Mouse (Mus musculus): ENCODE measurements around the gene Cnih4. TPM values are rescaled to one million over a fixed set of nuclear protein-coding genes. Genes with fewer than 3 reads are reported as not detected.
A peak's percentile ranks its signal among the peaks of the same experiment; 100 is the strongest.

Gene Cnih4
- polyA plus RNA-seq, 1 experiment from 2014 or later, result 94.2 TPM

- 0 out of 2 replicates have a peak overlapping the region, but pooled peaks have one; percentile 4 for H3K4me2 ChIP-seq (ENCODE audit: low read depth)
- no peaks in the 10 kb centered on the region for H3K36me3 ChIP-seq (ENCODE audit: control insufficient read depth, insufficient read depth, low read length)
- H3K9me3 ChIP-seq (ENCODE audit: control insufficient read depth, low read length), result no peaks in the 10 kb centered on the region
- no peak overlapping the region for H3K27ac ChIP-seq (ENCODE audit: low read depth, low read length)
- peaks cover 10% of the 10 kb centered on the region for H3K4me1 ChIP-seq (ENCODE audit: control insufficient read depth, insufficient read depth, low read length)
- DNase-seq (ENCODE audit: low spot score) (no peak), ATAC-seq (ENCODE audit: insufficient read depth, low FRiP score, low TSS enrichment) (no peak)
- WGBS, result 93% methylated on average over 2 of the region's 2 CpGs
- H3K27me3 ChIP-seq (ENCODE audit: control insufficient read depth, insufficient read depth, low read length), result no peaks in the 10 kb centered on the region
- H3K4me3 ChIP-seq (ENCODE audit: low read depth, low read length), result no peak overlapping the region
- H3K9ac ChIP-seq (ENCODE audit: low read length), result no peak overlapping the region
These were observed 1.7 kb downstream of the Cnih4 start for GRCm38 (mm10) chr1:181146187-181146586.

GRCm38 (mm10) chr1:181148540-181148939 is 4.0 kb downstream of the Cnih4 start:
- no peaks in the 10 kb centered on the region for H3K27me3 ChIP-seq (ENCODE audit: control insufficient read depth, insufficient read depth, low read length)
- no peak overlapping the region for H3K4me2 ChIP-seq (ENCODE audit: low read depth)
- H3K4me1 ChIP-seq (ENCODE audit: control insufficient read depth, insufficient read depth, low read length), result peaks cover 11% of the 10 kb centered on the region; the same call in 1 of the 2 replicates
- DNase-seq (ENCODE audit: low spot score) (no peak), ATAC-seq (ENCODE audit: insufficient read depth, low FRiP score, low TSS enrichment) (no peak)
- no peaks in the 10 kb centered on the region for H3K9me3 ChIP-seq (ENCODE audit: control insufficient read depth, low read length)
- no peak overlapping the region for H3K4me3 ChIP-seq (ENCODE audit: low read depth, low read length)
- no peak overlapping the region for H3K27ac ChIP-seq (ENCODE audit: low read depth, low read length)
- 79% methylated on average over 5 of the region's 5 CpGs for WGBS
- H3K9ac ChIP-seq (ENCODE audit: low read length), result no peak overlapping the region
- no peaks in the 10 kb centered on the region for H3K36me3 ChIP-seq (ENCODE audit: control insufficient read depth, insufficient read depth, low read length)

GRCm38 (mm10) chr1:181149373-181150017 is 5.0 kb downstream of the Cnih4 start:
- H3K9me3 ChIP-seq (ENCODE audit: control insufficient read depth, low read length), result no peaks in the 10 kb centered on the region
- H3K27me3 ChIP-seq (ENCODE audit: control insufficient read depth, insufficient read depth, low read length), result no peaks in the 10 kb centered on the region
- no peak overlapping the region for H3K9ac ChIP-seq (ENCODE audit: low read length)
- no peak overlapping the region for H3K4me2 ChIP-seq (ENCODE audit: low read depth)
- H3K4me3 ChIP-seq (ENCODE audit: low read depth, low read length), result no peak overlapping the region
- peaks cover 11% of the 10 kb centered on the region; the same call in 1 of the 2 replicates for H3K4me1 ChIP-seq (ENCODE audit: control insufficient read depth, insufficient read depth, low read length)
- WGBS, result 74% methylated on average over 3 of the region's 3 CpGs
- no peaks in the 10 kb centered on the region for H3K36me3 ChIP-seq (ENCODE audit: control insufficient read depth, insufficient read depth, low read length)
- H3K27ac ChIP-seq (ENCODE audit: low read depth, low read length), result no peak overlapping the region
- no peak for DNase-seq (ENCODE audit: low spot score)
- no peak for ATAC-seq (ENCODE audit: insufficient read depth, low FRiP score, low TSS enrichment)

GRCm38 (mm10) chr1:181150431-181150826 is 5.9 kb downstream of the Cnih4 start:
- 72% methylated on average over 3 of the region's 3 CpGs for WGBS
- no peak overlapping the region for H3K9ac ChIP-seq (ENCODE audit: low read length)

GRCm38 (mm10) chr1:181150827-181151534 is 6.5 kb downstream of the Cnih4 start:
- peak; percentile 87 for ATAC-seq (ENCODE audit: insufficient read depth, low FRiP score, low TSS enrichment)
- H3K9me3 ChIP-seq (ENCODE audit: control insufficient read depth, low read length), result no peaks in the 10 kb centered on the region
- H3K4me3 ChIP-seq (ENCODE audit: low read depth, low read length), result peak overlapping the region; percentile 72
- H3K4me2 ChIP-seq (ENCODE audit: low read depth), result peak overlapping the region; percentile 66
- no peaks in the 10 kb centered on the region for H3K27me3 ChIP-seq (ENCODE audit: control insufficient read depth, insufficient read depth, low read length)
- peak; percentile 92 for DNase-seq (ENCODE audit: low spot score)
- no peaks in the 10 kb centered on the region for H3K36me3 ChIP-seq (ENCODE audit: control insufficient read depth, insufficient read depth, low read length)
- peak overlapping the region; percentile 90 for H3K9ac ChIP-seq (ENCODE audit: low read length)
- peaks cover 6% of the 10 kb centered on the region; the same call in 1 of the 2 replicates for H3K4me1 ChIP-seq (ENCODE audit: control insufficient read depth, insufficient read depth, low read length)
- H3K27ac ChIP-seq (ENCODE audit: low read depth, low read length), result peak overlapping the region; percentile 88
- WGBS, result under 1% methylated on average over 59 of the region's 59 CpGs

More at GRCm38 (mm10) chr1:181150431-181150826, 5.9 kb downstream of the Cnih4 start:
- Histone ChIP-seq H3K4me1 (ENCODE audit: control insufficient read depth, insufficient read depth, low read length) (peaks cover 8% of the 10 kb centered on the region; the same call in 1 of the 2 replicates), H3K27ac (ENCODE audit: low read depth, low read length) (no peak overlapping the region), H3K27me3 (ENCODE audit: control insufficient read depth, insufficient read depth, low read length) (no peaks in the 10 kb centered on the region), H3K36me3 (ENCODE audit: control insufficient read depth, insufficient read depth, low read length) (no peaks in the 10 kb centered on the region), H3K4me3 (ENCODE audit: low read depth, low read length) (no peak overlapping the region), H3K9me3 (ENCODE audit: control insufficient read depth, low read length) (no peaks in the 10 kb centered on the region), H3K4me2 (ENCODE audit: low read depth) (no peak overlapping the region)
- ATAC-seq (ENCODE audit: insufficient read depth, low FRiP score, low TSS enrichment) (0 out of 2 replicates have a peak, but pooled peaks have one; percentile 8), DNase-seq (ENCODE audit: low spot score) (no peak)

GRCm38 (mm10) chr1:181151541-181151940 is 7.0 kb downstream of the Cnih4 start:
- DNase-seq (ENCODE audit: low spot score) (no peak), ATAC-seq (ENCODE audit: insufficient read depth, low FRiP score, low TSS enrichment) (0 out of 2 replicates have a peak, but pooled peaks have one; percentile 40)
- peak overlapping the region; percentile 66 for H3K4me2 ChIP-seq (ENCODE audit: low read depth)

GRCm38 (mm10) chr1:181167816-181168215 is 23.3 kb downstream of the Cnih4 start:
- Histone ChIP-seq H3K4me1 (ENCODE audit: control insufficient read depth, insufficient read depth, low read length) (no peaks in the 10 kb centered on the region), H3K27ac (ENCODE audit: low read depth, low read length) (no peak overlapping the region), H3K9me3 (ENCODE audit: control insufficient read depth, low read length) (no peaks in the 10 kb centered on the region), H3K4me3 (ENCODE audit: low read depth, low read length) (no peak overlapping the region), H3K9ac (ENCODE audit: low read length) (no peak overlapping the region), H3K4me2 (ENCODE audit: low read depth) (no peak overlapping the region), H3K36me3 (ENCODE audit: control insufficient read depth, insufficient read depth, low read length) (peaks cover 18% of the 10 kb centered on the region), H3K27me3 (ENCODE audit: control insufficient read depth, insufficient read depth, low read length) (no peaks in the 10 kb centered on the region)
- WGBS, result 81% methylated on average over 2 of the region's 2 CpGs
- no peak for DNase-seq (ENCODE audit: low spot score)
- ATAC-seq (ENCODE audit: insufficient read depth, low FRiP score, low TSS enrichment), result no peak

More at GRCm38 (mm10) chr1:181151541-181151940, 7.0 kb downstream of the Cnih4 start:
- no peak overlapping the region for H3K27ac ChIP-seq (ENCODE audit: low read depth, low read length)
- H3K9me3 ChIP-seq (ENCODE audit: control insufficient read depth, low read length), result no peaks in the 10 kb centered on the region
- no peaks in the 10 kb centered on the region for H3K27me3 ChIP-seq (ENCODE audit: control insufficient read depth, insufficient read depth, low read length)
- WGBS, result 44% methylated on average over 5 of the region's 5 CpGs
- H3K36me3 ChIP-seq (ENCODE audit: control insufficient read depth, insufficient read depth, low read length), result no peaks in the 10 kb centered on the region
- peak overlapping the region; percentile 90 for H3K9ac ChIP-seq (ENCODE audit: low read length)
- H3K4me1 ChIP-seq (ENCODE audit: control insufficient read depth, insufficient read depth, low read length), result peaks cover 6% of the 10 kb centered on the region; the same call in 1 of the 2 replicates
- H3K4me3 ChIP-seq (ENCODE audit: low read depth, low read length), result peak overlapping the region; percentile 72

- Histone ChIP-seq H3K9me3 (ENCODE audit: control insufficient read depth, low read length) (no peaks in the 10 kb centered on the region), H3K36me3 (ENCODE audit: control insufficient read depth, insufficient read depth, low read length) (peaks cover 16% of the 10 kb centered on the region), H3K4me2 (ENCODE audit: low read depth) (no peak overlapping the region), H3K4me1 (ENCODE audit: control insufficient read depth, insufficient read depth, low read length) (no peaks in the 10 kb centered on the region), H3K27me3 (ENCODE audit: control insufficient read depth, insufficient read depth, low read length) (no peaks in the 10 kb centered on the region), H3K4me3 (ENCODE audit: low read depth, low read length) (no peak overlapping the region), H3K9ac (ENCODE audit: low read length) (no peak overlapping the region), H3K27ac (ENCODE audit: low read depth, low read length) (no peak overlapping the region)
- WGBS, result 88% methylated on average over 3 of the region's 3 CpGs
- ATAC-seq (ENCODE audit: insufficient read depth, low FRiP score, low TSS enrichment) (no peak), DNase-seq (ENCODE audit: low spot score) (no peak)
These were observed 23.9 kb downstream of the Cnih4 start for GRCm38 (mm10) chr1:181168377-181168776.

Measured in neural tube, embryonic 11.5 days (tissue).